Mouse (Mus musculus): Measurements from ENCODE around the gene Uqcc2.

DNA sequence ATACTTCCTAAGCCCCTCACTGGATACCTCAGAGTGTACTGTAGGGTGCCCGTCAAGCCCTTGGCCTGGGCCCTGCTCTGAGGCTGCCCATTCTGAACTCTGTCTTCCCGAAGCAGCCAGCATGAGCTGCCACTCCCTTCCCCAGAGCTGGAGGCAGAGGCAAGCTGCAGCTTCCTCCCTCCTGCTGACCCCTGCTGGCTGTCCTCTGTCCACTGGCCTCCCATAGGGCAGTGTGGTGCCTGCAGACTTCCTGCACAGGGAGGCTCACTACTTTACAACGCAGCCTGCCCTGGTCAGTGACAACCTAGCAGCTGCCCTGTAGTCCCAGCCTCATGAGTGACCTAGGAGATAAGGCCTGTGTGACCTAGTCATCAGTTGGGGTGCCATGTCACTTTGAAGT, 48.0 kb upstream of the Uqcc2 start:
- TF ChIP-seq CTCF (IDR thresholded peaks at IDR 0.05; ENCODE audit: control insufficient read depth, insufficient read depth, insufficient replicate concordance, low read depth, low read length), result peak; percentile 44; the same call in 1 of the 2 replicates
- TF ChIP-seq POLR2A (IDR thresholded peaks at IDR 0.05; ENCODE audit: control insufficient read depth, low read depth, low read length), result no peak
